Mouse (Mus musculus): ENCODE measurements around the gene Olfr1472.
"Not testable (repeated sequence)": the region's sequence is repeated elsewhere in the genome, so short reads cannot be mapped to it uniquely, and the experiment has no call there.

Gene Olfr1472

GRCm38 (mm10) chr19:13455986-13456385, at the start of gene Olfr1472:
TSS of gene Olfr1472 (minus strand) at chr19:13456086.
- no peak for DNase-seq

GRCm38 (mm10) chr19:13500246-13500645, 44.4 kb upstream of the Olfr1472 start, which contains the start of gene Olfr1477:
TSS of gene Olfr1477 (plus strand) at chr19:13500546.
- no peak for DNase-seq

GRCm38 (mm10) chr19:13480096-13480495, 24.2 kb upstream of the Olfr1472 start, which contains the start of gene Olfr1475:
TSS of gene Olfr1475 (minus strand) at chr19:13480196.
- no peak for DNase-seq

GRCm38 (mm10) chr19:13469265-13469664, 13.4 kb upstream of the Olfr1472 start, which contains the start of gene Olfr1474:
TSS of gene Olfr1474 (plus strand) at chr19:13469565.
- DNase-seq = not testable (repeated sequence)

- not testable (repeated sequence) for DNase-seq
Observed at GRCm38 (mm10) chr19:13443109-13443508, 12.8 kb downstream of the Olfr1472 start, which contains the start of gene Olfr1471. TSS of gene Olfr1471 (plus strand) at chr19:13443409.

GRCm38 (mm10) chr19:13407549-13407948, 48.3 kb downstream of the Olfr1472 start, which contains the start of gene Olfr1469:
TSS of gene Olfr1469 (plus strand) at chr19:13407849.
- DNase-seq = no peak

Measured in cerebellum, adult 18-20 months (tissue).